Mouse (Mus musculus) ovary, postnatal 36 days (tissue): Measurements from ENCODE around the gene Neurog3.

Source experiments
- DNase-seq: peaks from one replicate; pipeline ENCODE4 v3.0.0; 2022; ENCODE audit warnings: low spot score, mixed read lengths

Gene Neurog3

GRCm38 (mm10) chr10:62132691-62133281, at the start of gene Neurog3:
Gene Neurog3, plus strand, starts transcription at chr10:62133090.
- DNase-seq = no peak

- no peak for DNase-seq
Observed at GRCm38 (mm10) chr10:62086044-62086443, 46.8 kb upstream of the Neurog3 start.

GRCm38 (mm10) chr10:62086826-62087225, 46.1 kb upstream of the Neurog3 start:
- DNase-seq = no peak

GRCm38 (mm10) chr10:62088411-62088810, 44.5 kb upstream of the Neurog3 start:
- no peak for DNase-seq

GRCm38 (mm10) chr10:62089071-62089470, 43.8 kb upstream of the Neurog3 start:
- DNase-seq = no peak

- no peak for DNase-seq
Observed at GRCm38 (mm10) chr10:62089486-62089885, 43.4 kb upstream of the Neurog3 start.

- DNase-seq = peak; percentile 13
Observed at GRCm38 (mm10) chr10:62093903-62094302, 39.0 kb upstream of the Neurog3 start.

- no peak for DNase-seq
Observed at GRCm38 (mm10) chr10:62094401-62094800, 38.5 kb upstream of the Neurog3 start.

- no peak for DNase-seq
Observed at GRCm38 (mm10) chr10:62099749-62100403, 33.0 kb upstream of the Neurog3 start.

- DNase-seq = peak; percentile 61
Observed at GRCm38 (mm10) chr10:62101504-62102439, 31.1 kb upstream of the Neurog3 start.

GRCm38 (mm10) chr10:62104835-62105576, 27.9 kb upstream of the Neurog3 start:
- peak; percentile 50 for DNase-seq

- DNase-seq = no peak
Observed at GRCm38 (mm10) chr10:62107048-62107447, 25.8 kb upstream of the Neurog3 start.

GRCm38 (mm10) chr10:62110504-62111206, 22.2 kb upstream of the Neurog3 start:
- peak; percentile 86 for DNase-seq

- DNase-seq = no peak
Observed at GRCm38 (mm10) chr10:62111207-62111576, 21.7 kb upstream of the Neurog3 start.

- DNase-seq = no peak
Observed at GRCm38 (mm10) chr10:62113865-62114647, 18.8 kb upstream of the Neurog3 start.

- DNase-seq = no peak
Observed at GRCm38 (mm10) chr10:62127137-62127536, 5.8 kb upstream of the Neurog3 start.

GRCm38 (mm10) chr10:62127711-62128231, 5.1 kb upstream of the Neurog3 start:
- DNase-seq = no peak

GRCm38 (mm10) chr10:62128316-62128951, 4.5 kb upstream of the Neurog3 start:
- DNase-seq = no peak

- no peak for DNase-seq
Observed at GRCm38 (mm10) chr10:62135696-62136470, 3.0 kb downstream of the Neurog3 start.
